In the genomic region with DNA sequence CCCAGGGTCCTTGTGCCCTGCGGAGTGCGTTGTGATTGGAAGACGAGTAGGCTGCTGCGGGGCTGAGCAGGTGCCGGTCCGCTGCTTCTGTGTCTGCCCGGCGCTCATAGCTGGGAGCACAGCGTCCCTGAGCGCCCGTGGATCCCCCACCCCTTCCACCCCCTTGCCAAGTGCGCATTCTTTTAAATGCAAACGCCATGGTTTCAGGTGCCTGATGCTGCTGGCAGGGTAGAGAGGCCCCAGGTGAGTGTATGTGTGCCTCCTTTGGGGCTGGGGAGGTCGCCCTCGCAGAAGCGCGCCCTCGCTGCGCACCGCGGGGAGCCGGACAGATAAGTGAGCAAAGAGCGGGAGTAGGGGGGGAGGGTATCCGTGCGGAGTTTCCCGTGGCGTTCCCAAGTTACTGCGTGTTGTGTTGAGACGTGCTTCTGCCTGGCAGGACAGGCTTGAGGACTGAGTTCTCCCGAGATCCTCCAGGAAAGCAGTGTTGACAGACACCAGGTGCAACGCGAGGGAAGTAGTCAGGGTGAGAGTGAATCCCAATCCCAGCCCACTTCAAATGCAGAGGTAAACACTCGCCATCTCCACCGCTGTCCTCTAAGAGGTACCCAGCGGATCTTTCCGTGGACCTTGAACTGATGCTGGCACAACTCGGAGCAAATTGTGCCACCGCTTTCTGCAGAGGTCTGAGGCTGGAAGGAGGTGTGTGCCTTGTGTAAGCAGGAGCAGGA, we compare ENCODE assay signal across 9 mouse cellular contexts. TPM values are rescaled to one million over a fixed set of nuclear protein-coding genes. Genes with fewer than 3 reads are reported as not detected.
A peak's percentile ranks its signal among the peaks of the same experiment; 100 is the strongest.
DNase-seq lines count a peak whose midpoint lies in the region; ATAC-seq and TF ChIP-seq lines count a peak whose summit lies in the region.
"Had no signal": no experiment of that assay in that cellular context is flagged by ENCODE, and none has a peak within 500 bp of the region (broad histone marks: within the 10 kb centered on the region; RNA-seq: fewer than 3 reads in every experiment).

No protein-coding gene starts in this region.

- TF ChIP-seq CTCF in lung, embryonic 14.5 days (IDR thresholded peaks at IDR 0.05; ENCODE audit: low read depth) = no peak
- no peak for TF ChIP-seq CTCF in hindbrain, postnatal 0 days (IDR thresholded peaks at IDR 0.05; ENCODE audit: low read depth)

- H3K4me2 ChIP-seq in lung, embryonic 14.5 days = peak overlapping the region; percentile 67
- peak overlapping the region; percentile 75 for H3K4me2 ChIP-seq in hindbrain, postnatal 0 days (ENCODE audit: low read depth, low read length)
- peak overlapping the region; percentile 54 for H3K4me2 ChIP-seq in liver, embryonic 12.5 days
- peak overlapping the region; percentile 75 for H3K4me2 ChIP-seq in stomach, embryonic 15.5 days

- no peak overlapping the region for H3K9ac ChIP-seq in lung, embryonic 14.5 days
- peak overlapping the region; percentile 67 for H3K9ac ChIP-seq in hindbrain, postnatal 0 days (replicated peaks; ENCODE audit: low read length)
- H3K9ac ChIP-seq in liver, embryonic 12.5 days = no peak overlapping the region
- H3K9ac ChIP-seq in stomach, embryonic 15.5 days = no peak overlapping the region

- DNase-seq in lung, embryonic 14.5 days = no peak
- no peak for DNase-seq in lung, postnatal 10 days
- DNase-seq in embryonic facial prominence, embryonic 10.5 days (ENCODE audit: low spot score) = no peak
- DNase-seq in hindbrain, postnatal 0 days (ENCODE audit: low spot score) = peak; percentile 64
- DNase-seq in c-Kit-positive CD71-positive TER-119-positive erythroid progenitor cells, embryonic 14.5 days (ENCODE audit: low spot score) = no peak
- DNase-seq in lung, postnatal 4 days = no peak

- ATAC-seq in lung, embryonic 14.5 days (ENCODE audit: insufficient read depth) = peak; percentile 68
- ATAC-seq in hindbrain, postnatal 0 days = peak; percentile 89
- no peak for ATAC-seq in liver, embryonic 12.5 days
- peak; percentile 35; the same call in 1 of the 2 replicates for ATAC-seq in stomach, embryonic 15.5 days (ENCODE audit: insufficient read depth, low FRiP score, low read depth)

- no peaks in the 10 kb centered on the region for H3K9me3 ChIP-seq in lung, embryonic 14.5 days (ENCODE audit: low read depth, low read length)
- no peaks in the 10 kb centered on the region for H3K9me3 ChIP-seq in embryonic facial prominence, embryonic 10.5 days
- no peaks in the 10 kb centered on the region for H3K9me3 ChIP-seq in hindbrain, postnatal 0 days (ENCODE audit: low read length)
- H3K9me3 ChIP-seq in liver, embryonic 12.5 days (replicated peaks) = no peaks in the 10 kb centered on the region
- no peaks in the 10 kb centered on the region for H3K9me3 ChIP-seq in stomach, embryonic 15.5 days

- under 1% methylated on average over 38 of the region's 38 CpGs for WGBS in lung, embryonic 14.5 days
- WGBS in embryonic facial prominence, embryonic 10.5 days = 1% methylated on average over 38 of the region's 38 CpGs
- WGBS in hindbrain, postnatal 0 days = under 1% methylated on average over 36 of the region's 38 CpGs
- 3% methylated on average over 38 of the region's 38 CpGs for WGBS in liver, embryonic 12.5 days (ENCODE audit: insufficient replicate concordance)
- WGBS in stomach, embryonic 15.5 days = 2% methylated on average over 38 of the region's 38 CpGs

- H3K4me3 ChIP-seq in lung, embryonic 14.5 days (ENCODE audit: low read depth, low read length) = peak overlapping the region; percentile 39
- H3K4me3 ChIP-seq in embryonic facial prominence, embryonic 10.5 days = peak overlapping the region; percentile 70
- peak overlapping the region; percentile 70 for H3K4me3 ChIP-seq in hindbrain, postnatal 0 days (ENCODE audit: low read length)
- H3K4me3 ChIP-seq in liver, embryonic 12.5 days = peak overlapping the region; percentile 39
- H3K4me3 ChIP-seq in stomach, embryonic 15.5 days (replicated peaks) = peak overlapping the region; percentile 48

- no peaks in the 10 kb centered on the region for H3K36me3 ChIP-seq in lung, embryonic 14.5 days (ENCODE audit: insufficient read depth)
- no peaks in the 10 kb centered on the region for H3K36me3 ChIP-seq in embryonic facial prominence, embryonic 10.5 days (replicated peaks)
- H3K36me3 ChIP-seq in hindbrain, postnatal 0 days (ENCODE audit: insufficient read depth, low read length) = no peaks in the 10 kb centered on the region
- no peaks in the 10 kb centered on the region for H3K36me3 ChIP-seq in liver, embryonic 12.5 days
- no peaks in the 10 kb centered on the region for H3K36me3 ChIP-seq in stomach, embryonic 15.5 days

- peaks cover 14% of the 10 kb centered on the region for H3K27me3 ChIP-seq in lung, embryonic 14.5 days (ENCODE audit: insufficient read depth, low read length)
- H3K27me3 ChIP-seq in embryonic facial prominence, embryonic 10.5 days (replicated peaks; ENCODE audit: low read depth, poor library complexity, severe bottlenecking) = peaks cover 30% of the 10 kb centered on the region
- no peaks in the 10 kb centered on the region for H3K27me3 ChIP-seq in hindbrain, postnatal 0 days (ENCODE audit: insufficient read depth, low read length)
- peaks cover 23% of the 10 kb centered on the region for H3K27me3 ChIP-seq in liver, embryonic 12.5 days (replicated peaks)
- peaks cover 9% of the 10 kb centered on the region; the same call in 1 of the 2 replicates for H3K27me3 ChIP-seq in stomach, embryonic 15.5 days (replicated peaks)

- H3K27ac ChIP-seq in lung, embryonic 14.5 days (ENCODE audit: low read depth) = no peak overlapping the region
- peak overlapping the region; percentile 51 for H3K27ac ChIP-seq in embryonic facial prominence, embryonic 10.5 days (replicated peaks)
- peak overlapping the region; percentile 90 for H3K27ac ChIP-seq in hindbrain, postnatal 0 days
- no peak overlapping the region for H3K27ac ChIP-seq in liver, embryonic 12.5 days
- H3K27ac ChIP-seq in stomach, embryonic 15.5 days = no peak overlapping the region
- H3K27ac ChIP-seq: macrophage had no signal

- no peaks in the 10 kb centered on the region for H3K4me1 ChIP-seq in lung, embryonic 14.5 days (ENCODE audit: insufficient read depth)
- peaks cover 8% of the 10 kb centered on the region; the same call in 1 of the 2 replicates for H3K4me1 ChIP-seq in embryonic facial prominence, embryonic 10.5 days
- no peaks in the 10 kb centered on the region for H3K4me1 ChIP-seq in hindbrain, postnatal 0 days (ENCODE audit: insufficient read depth, low read length)
- no peaks in the 10 kb centered on the region for H3K4me1 ChIP-seq in liver, embryonic 12.5 days
- H3K4me1 ChIP-seq in stomach, embryonic 15.5 days = no peaks in the 10 kb centered on the region

RNA-seq across cellular contexts. Expression of gene Cdh7, which starts 0.7 kb away (rescaled TPM):
- polyA plus RNA-seq in lung, embryonic 14.5 days (2014; fragmentation: Nextera tagmentation; extraction: Ambion mirVana) = 0.22 TPM in 1 of 2 replicates, not detected in the other
- 0.87 and 1.0 TPM in 2 replicates for polyA plus RNA-seq in embryonic facial prominence, embryonic 10.5 days (2016; fragmentation: Nextera tagmentation; extraction: Ambion mirVana)
- total RNA-seq in hindbrain, postnatal 0 days (2014; rRNA removed) = 36.1 and 47.6 TPM in 2 replicates
- polyA plus RNA-seq in hindbrain, postnatal 0 days (2015; fragmentation: Nextera tagmentation; extraction: Ambion mirVana) = 18.3 and 19.9 TPM in 2 replicates
- polyA plus RNA-seq in liver, embryonic 12.5 days (2016; fragmentation: Nextera tagmentation; extraction: Ambion mirVana) = 0.11 TPM in 1 of 2 replicates, not detected in the other
- 0.30 and 0.35 TPM in 2 replicates for polyA plus RNA-seq in stomach, embryonic 15.5 days (2015; fragmentation: Nextera tagmentation; extraction: Ambion mirVana)
- polyA plus RNA-seq: macrophage had no signal

Comparison
In these comparisons a context has a peak if more than half of its experiments do, and no peak if none do; other contexts are left out.
1. H3K27ac ChIP-seq: peak in embryonic facial prominence, embryonic 10.5 days (single experiment) and hindbrain, postnatal 0 days (single experiment); none in lung, embryonic 14.5 days (single experiment), liver, embryonic 12.5 days (single experiment) and stomach, embryonic 15.5 days (single experiment).
2. Peak in every context shown above with its lines, with median percentiles within 50 percentile points of each other: H3K4me2 ChIP-seq and H3K4me3 ChIP-seq.